Mouse (Mus musculus) liver, embryonic 15.5 days (tissue): ENCODE data around the gene Cope. TPM values are rescaled to one million over a fixed set of nuclear protein-coding genes. Genes with fewer than 3 reads are reported as not detected.

Experiments
- polyA plus RNA-seq: library from polyadenylated mRNA; unstranded; fragments of >200 nt; fragmentation: Nextera tagmentation; extraction: Ambion mirVana; gene quantifications from 2 replicates; pipeline ENCODE4 v1.2.1, GENCODE M21; 2015

The Cope gene
- polyA plus RNA-seq, 1 experiment from 2014 or later, result 190 TPM

Other genes with a start within 250 kb of the Cope start
- 1.6 and 2.3 TPM in 2 replicates for gene Tm6sf2, start 229.6 kb upstream of the Cope start, polyA plus RNA-seq
- gene Hapln4, start 219.1 kb upstream of the Cope start, polyA plus RNA-seq, result 0.05 and 0.06 TPM in 2 replicates
- gene Ncan, start 181.6 kb upstream of the Cope start, polyA plus RNA-seq, result 0.02 and 0.03 TPM in 2 replicates
- 16.8 and 17.4 TPM in 2 replicates for gene Nr2c2ap, start 171.2 kb upstream of the Cope start, polyA plus RNA-seq
- 6.5 and 7.3 TPM in 2 replicates for gene Rfxank, start 163.4 kb upstream of the Cope start, polyA plus RNA-seq
- 22.4 and 25.7 TPM in 2 replicates for gene Borcs8, start 163.0 kb upstream of the Cope start, polyA plus RNA-seq
- not detected in 2 replicates for gene Mef2b, start 162.8 kb upstream of the Cope start, polyA plus RNA-seq
- gene Tmem161a, start 130.2 kb upstream of the Cope start, polyA plus RNA-seq, result 28.1 and 31.9 TPM in 2 replicates
- gene Slc25a42, start 90.2 kb upstream of the Cope start, polyA plus RNA-seq, result 8.0 and 9.2 TPM in 2 replicates
- 10.9 and 11.7 TPM in 2 replicates for gene Sugp2, start 68.3 kb upstream of the Cope start, polyA plus RNA-seq
- gene Armc6, start 68.1 kb upstream of the Cope start, polyA plus RNA-seq, result 12.4 and 15.2 TPM in 2 replicates
- 4.9 and 5.9 TPM in 2 replicates for gene Homer3, start 19.7 kb upstream of the Cope start, polyA plus RNA-seq
- 19.5 and 22.4 TPM in 2 replicates for gene Ddx49, start within 50 bp of the Cope start, polyA plus RNA-seq
- gene Cers1, start 13.3 kb downstream of the Cope start, polyA plus RNA-seq, result 0.13 and 0.25 TPM in 2 replicates
- 0.10 and 0.26 TPM in 2 replicates for gene Gdf1, start 27.3 kb downstream of the Cope start, polyA plus RNA-seq
- gene Upf1, start 50.8 kb downstream of the Cope start, polyA plus RNA-seq, result 9.7 and 10.6 TPM in 2 replicates
- 1.3 and 2.1 TPM in 2 replicates for gene Comp, start 71.0 kb downstream of the Cope start, polyA plus RNA-seq
- 4.2 and 4.3 TPM in 2 replicates for gene Crtc1, start 137.1 kb downstream of the Cope start, polyA plus RNA-seq
- 6.4 and 6.7 TPM in 2 replicates for gene Klhl26, start 174.4 kb downstream of the Cope start, polyA plus RNA-seq
- gene Tmem59l, start 184.8 kb downstream of the Cope start, polyA plus RNA-seq, result not detected in 2 replicates
- 0.97 and 1.7 TPM in 2 replicates for gene Crlf1, start 190.6 kb downstream of the Cope start, polyA plus RNA-seq
- gene Rex1bd, start 204.2 kb downstream of the Cope start, polyA plus RNA-seq, result 58.0 and 60.5 TPM in 2 replicates
- gene Uba52, start 208.3 kb downstream of the Cope start, polyA plus RNA-seq, result 466 and 562 TPM in 2 replicates
- 163 and 186 TPM in 2 replicates for gene Fkbp8, start 225.2 kb downstream of the Cope start, polyA plus RNA-seq
- 28.9 and 30.2 TPM in 2 replicates for gene Kxd1, start 225.4 kb downstream of the Cope start, polyA plus RNA-seq
- gene Ell, start 236.9 kb downstream of the Cope start, polyA plus RNA-seq, result 11.8 and 14.2 TPM in 2 replicates